Mouse (Mus musculus): ENCODE measurements around the gene Mansc1. TPM values are rescaled to one million over a fixed set of nuclear protein-coding genes. Genes with fewer than 3 reads are reported as not detected.

Gene Mansc1
- polyA plus RNA-seq, 1 experiment from 2014 or later = 13.5 TPM

GRCm38 (mm10) chr6:134630447-134630846, 1.8 kb downstream of the Mansc1 start:
- DNase-seq (ENCODE audit: low spot score) (peak; percentile 70), ATAC-seq (replicated peaks; ENCODE audit: low FRiP score, low read depth) (no peak)
- no peaks in the 10 kb centered on the region; the same call in 1 of the 2 replicates for H3K4me1 ChIP-seq (replicated peaks; ENCODE audit: insufficient read depth, low read length)

GRCm38 (mm10) chr6:134626564-134626963, 5.7 kb downstream of the Mansc1 start:
- Histone ChIP-seq H3K4me2 (ENCODE audit: low read length) (no peak overlapping the region), H3K27ac (no peak overlapping the region), H3K4me1 (replicated peaks; ENCODE audit: insufficient read depth, low read length) (0 out of 2 replicates have a peak, but pooled peaks cover 6% of the 10 kb centered on the region), H3K4me3 (replicated peaks; ENCODE audit: low read depth, low read length) (no peak overlapping the region), H3K9ac (ENCODE audit: low read depth, low read length) (no peak overlapping the region), H3K9me3 (replicated peaks; ENCODE audit: low read length) (no peaks in the 10 kb centered on the region), H3K27me3 (ENCODE audit: insufficient read depth, low read length) (no peaks in the 10 kb centered on the region), H3K36me3 (ENCODE audit: insufficient read depth, low read length) (no peaks in the 10 kb centered on the region)
- no peak; the same call in 1 of the 2 replicates for ATAC-seq (replicated peaks; ENCODE audit: low FRiP score, low read depth)
- WGBS = 94% methylated on average over 1 of the region's 1 CpGs
- no peak for DNase-seq (ENCODE audit: low spot score)
- TF ChIP-seq CTCF (IDR thresholded peaks at IDR 0.05; ENCODE audit: low read depth) = no peak

More at GRCm38 (mm10) chr6:134630447-134630846, 1.8 kb downstream of the Mansc1 start:
- no peak overlapping the region for H3K27ac ChIP-seq
- no peak overlapping the region for H3K9ac ChIP-seq (ENCODE audit: low read depth, low read length)
- H3K4me2 ChIP-seq (ENCODE audit: low read length) = no peak overlapping the region
- TF ChIP-seq CTCF (IDR thresholded peaks at IDR 0.05; ENCODE audit: low read depth) = no peak
- no peak overlapping the region for H3K4me3 ChIP-seq (replicated peaks; ENCODE audit: low read depth, low read length)
- H3K27me3 ChIP-seq (ENCODE audit: insufficient read depth, low read length) = no peaks in the 10 kb centered on the region
- no peaks in the 10 kb centered on the region for H3K9me3 ChIP-seq (replicated peaks; ENCODE audit: low read length)
- 59% methylated on average over 9 of the region's 9 CpGs for WGBS
- no peaks in the 10 kb centered on the region for H3K36me3 ChIP-seq (ENCODE audit: insufficient read depth, low read length)

DNA sequence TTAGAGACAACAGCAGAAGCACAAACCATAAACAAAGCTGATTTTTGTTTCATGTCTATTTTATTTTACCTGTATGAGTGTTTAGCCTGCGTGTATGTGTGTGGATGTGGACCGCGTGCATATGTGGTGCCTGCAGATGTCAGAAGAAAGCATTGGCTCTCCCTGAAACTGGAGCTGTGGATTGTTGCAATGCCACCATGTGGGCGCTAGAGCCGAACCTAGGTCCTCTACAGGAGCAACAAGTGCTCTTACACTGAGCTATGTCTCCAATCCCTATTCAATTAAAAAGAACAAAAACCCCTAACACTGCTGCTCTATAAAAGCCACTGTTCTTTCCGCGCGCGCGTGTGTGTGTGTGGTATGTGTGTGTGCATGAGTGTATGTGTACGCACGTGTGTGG, 6.9 kb downstream of the Mansc1 start:
- Histone ChIP-seq H3K36me3 (ENCODE audit: insufficient read depth, low read length) (no peaks in the 10 kb centered on the region), H3K4me1 (replicated peaks; ENCODE audit: insufficient read depth, low read length) (0 out of 2 replicates have a peak, but pooled peaks cover 6% of the 10 kb centered on the region), H3K9ac (ENCODE audit: low read depth, low read length) (no peak overlapping the region), H3K27me3 (ENCODE audit: insufficient read depth, low read length) (no peaks in the 10 kb centered on the region), H3K4me3 (replicated peaks; ENCODE audit: low read depth, low read length) (no peak overlapping the region), H3K9me3 (replicated peaks; ENCODE audit: low read length) (no peaks in the 10 kb centered on the region), H3K27ac (no peak overlapping the region), H3K4me2 (ENCODE audit: low read length) (no peak overlapping the region)
- no peak for ATAC-seq (replicated peaks; ENCODE audit: low FRiP score, low read depth)
- WGBS = 69% methylated on average over 12 of the region's 12 CpGs
- no peak for DNase-seq (ENCODE audit: low spot score)
- no peak for TF ChIP-seq CTCF (IDR thresholded peaks at IDR 0.05; ENCODE audit: low read depth)

GRCm38 (mm10) chr6:134621552-134621949, 10.7 kb downstream of the Mansc1 start:
- H3K27me3 ChIP-seq (ENCODE audit: insufficient read depth, low read length) = no peaks in the 10 kb centered on the region
- no peak for ATAC-seq (replicated peaks; ENCODE audit: low FRiP score, low read depth)
- no peak overlapping the region for H3K4me2 ChIP-seq (ENCODE audit: low read length)
- no peak overlapping the region for H3K27ac ChIP-seq
- no peak for DNase-seq (ENCODE audit: low spot score)
- WGBS = 75% methylated on average over 14 of the region's 14 CpGs
- no peak overlapping the region for H3K4me3 ChIP-seq (replicated peaks; ENCODE audit: low read depth, low read length)
- no peaks in the 10 kb centered on the region for H3K36me3 ChIP-seq (ENCODE audit: insufficient read depth, low read length)
- no peak overlapping the region for H3K9ac ChIP-seq (ENCODE audit: low read depth, low read length)
- 0 out of 2 replicates have a peak, but pooled peaks cover 6% of the 10 kb centered on the region for H3K4me1 ChIP-seq (replicated peaks; ENCODE audit: insufficient read depth, low read length)
- no peaks in the 10 kb centered on the region for H3K9me3 ChIP-seq (replicated peaks; ENCODE audit: low read length)
- no peak for TF ChIP-seq CTCF (IDR thresholded peaks at IDR 0.05; ENCODE audit: low read depth)

DNA sequence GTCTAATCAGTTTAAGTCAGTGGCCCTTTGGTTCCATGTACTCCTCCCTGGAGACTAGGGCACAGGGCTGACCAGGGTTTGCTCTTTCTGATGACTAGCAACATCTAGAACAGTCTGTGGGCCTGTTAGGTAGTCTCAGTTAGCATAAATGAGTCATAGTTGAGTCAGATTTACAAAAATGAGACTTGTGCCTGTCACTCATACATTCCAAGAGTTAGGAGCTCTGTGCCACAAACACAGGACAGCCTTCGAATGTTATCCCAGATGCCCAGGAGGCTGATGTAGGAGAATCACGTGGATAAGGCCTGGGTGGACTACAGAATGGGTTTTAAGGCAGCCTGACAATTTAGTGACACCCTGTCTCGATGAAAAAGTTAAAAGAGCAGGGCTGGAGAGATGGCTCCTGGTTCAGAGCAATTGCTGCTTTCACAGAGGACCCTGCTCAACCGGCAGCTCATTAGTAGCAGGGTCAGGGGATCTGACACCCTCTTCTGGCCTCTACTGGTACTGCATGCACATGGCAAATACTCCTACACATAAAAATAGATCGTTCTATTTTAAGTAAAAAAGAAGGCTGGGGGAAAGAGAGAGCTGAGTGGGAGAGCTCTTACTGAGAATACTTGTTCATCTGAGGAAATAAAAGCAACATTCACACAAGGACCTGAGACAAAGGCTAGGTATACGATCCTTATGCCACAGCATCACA, 11.3 kb downstream of the Mansc1 start:
- Histone ChIP-seq H3K9me3 (replicated peaks; ENCODE audit: low read length) (no peaks in the 10 kb centered on the region), H3K4me3 (replicated peaks; ENCODE audit: low read depth, low read length) (no peak overlapping the region), H3K4me2 (ENCODE audit: low read length) (no peak overlapping the region), H3K36me3 (ENCODE audit: insufficient read depth, low read length) (no peaks in the 10 kb centered on the region), H3K4me1 (replicated peaks; ENCODE audit: insufficient read depth, low read length) (0 out of 2 replicates have a peak, but pooled peaks cover 6% of the 10 kb centered on the region), H3K27me3 (ENCODE audit: insufficient read depth, low read length) (no peaks in the 10 kb centered on the region), H3K27ac (peak overlapping the region; percentile 48; the same call in 1 of the 2 replicates), H3K9ac (ENCODE audit: low read depth, low read length) (no peak overlapping the region)
- peak; percentile 70 for TF ChIP-seq CTCF (IDR thresholded peaks at IDR 0.05; ENCODE audit: low read depth)
- peak; percentile 47 for DNase-seq (ENCODE audit: low spot score)
- whole genome bisulfite sequencing = 64% methylated on average over 6 of the region's 6 CpGs
- ATAC-seq (replicated peaks; ENCODE audit: low FRiP score, low read depth) = no peak

GRCm38 (mm10) chr6:134620129-134620528, 12.2 kb downstream of the Mansc1 start:
- ATAC-seq (replicated peaks; ENCODE audit: low FRiP score, low read depth) = no peak
- Histone ChIP-seq H3K9me3 (replicated peaks; ENCODE audit: low read length) (no peaks in the 10 kb centered on the region), H3K36me3 (ENCODE audit: insufficient read depth, low read length) (no peaks in the 10 kb centered on the region), H3K27ac (no peak overlapping the region), H3K4me2 (ENCODE audit: low read length) (no peak overlapping the region), H3K4me1 (replicated peaks; ENCODE audit: insufficient read depth, low read length) (0 out of 2 replicates have a peak, but pooled peaks cover 6% of the 10 kb centered on the region), H3K4me3 (replicated peaks; ENCODE audit: low read depth, low read length) (no peak overlapping the region), H3K27me3 (ENCODE audit: insufficient read depth, low read length) (no peaks in the 10 kb centered on the region), H3K9ac (ENCODE audit: low read depth, low read length) (no peak overlapping the region)
- no peak for TF ChIP-seq CTCF (IDR thresholded peaks at IDR 0.05; ENCODE audit: low read depth)
- 57% methylated on average over 3 of the region's 3 CpGs for WGBS
- DNase-seq (ENCODE audit: low spot score) = no peak

Measured in kidney, postnatal 0 days (tissue).